Mouse (Mus musculus) cerebellum, adult 11 months (tissue): Measurements from ENCODE around the gene Zfp683.

ENCODE experiments used
- DNase-seq: peaks from one replicate; pipeline ENCODE4 v3.0.0; 2022

Gene Zfp683

DNA sequence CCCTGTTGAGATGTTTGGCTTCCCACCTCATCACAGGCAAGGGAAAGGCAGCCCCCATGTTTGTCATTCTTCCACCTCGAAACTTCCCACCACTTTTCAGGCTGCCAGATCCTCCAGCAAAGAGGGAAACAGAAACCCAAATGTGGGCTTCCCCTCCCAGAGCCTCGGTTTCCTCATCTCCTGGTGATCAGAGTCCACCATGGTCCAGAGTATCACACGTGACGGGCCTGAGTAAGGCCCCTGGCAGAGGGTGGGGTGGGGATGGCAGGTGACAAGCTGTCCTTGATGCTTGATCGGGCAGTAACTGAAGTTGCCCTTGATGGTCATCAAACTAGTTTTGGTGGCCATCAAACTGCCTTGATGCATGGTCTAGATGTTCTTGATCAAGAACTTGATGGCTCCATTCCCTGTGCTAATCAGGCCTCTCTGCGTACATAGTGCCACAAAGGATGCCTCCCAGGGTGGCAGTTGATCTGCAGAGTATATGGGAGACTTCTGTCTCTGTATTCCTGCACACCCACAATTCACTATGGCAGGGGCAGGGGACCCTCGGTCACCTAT is 40.4 kb downstream of the Zfp683 start:
- DNase-seq, result no peak

DNA sequence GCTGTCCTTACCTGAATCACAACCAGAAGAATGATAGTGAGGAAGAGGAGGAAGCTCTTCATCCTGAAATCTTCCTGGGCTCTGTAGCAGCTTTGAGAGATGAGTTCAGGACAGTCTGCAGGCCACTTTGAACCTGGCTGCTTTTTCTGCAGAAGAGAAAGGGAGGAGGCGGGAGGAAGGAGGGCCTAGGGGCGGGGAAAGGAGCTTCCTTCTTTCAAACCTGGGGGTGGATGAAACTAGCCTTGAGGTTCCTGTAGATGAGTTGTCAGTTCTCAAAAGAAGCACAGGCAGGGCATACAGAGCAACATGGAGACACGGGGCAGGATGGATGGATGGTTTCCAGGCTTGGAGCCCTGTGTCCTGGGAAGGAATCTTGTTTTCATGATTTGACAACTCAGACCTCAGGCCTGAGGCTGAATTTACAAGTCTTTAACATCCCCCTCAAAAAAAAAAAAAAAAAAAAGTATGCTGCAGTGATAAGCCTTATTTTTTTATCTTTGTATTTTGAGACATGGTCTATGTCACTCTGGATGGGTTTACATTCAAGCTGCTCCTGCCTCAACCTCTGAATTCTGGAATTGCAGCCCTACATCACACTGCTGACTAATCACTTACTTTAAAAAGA is 41.4 kb downstream of the Zfp683 start, which contains the start of gene Cd52:
TSS of gene Cd52 (minus strand) at position 160 of the 625 bp plus-strand sequence.
- no peak for DNase-seq

DNA sequence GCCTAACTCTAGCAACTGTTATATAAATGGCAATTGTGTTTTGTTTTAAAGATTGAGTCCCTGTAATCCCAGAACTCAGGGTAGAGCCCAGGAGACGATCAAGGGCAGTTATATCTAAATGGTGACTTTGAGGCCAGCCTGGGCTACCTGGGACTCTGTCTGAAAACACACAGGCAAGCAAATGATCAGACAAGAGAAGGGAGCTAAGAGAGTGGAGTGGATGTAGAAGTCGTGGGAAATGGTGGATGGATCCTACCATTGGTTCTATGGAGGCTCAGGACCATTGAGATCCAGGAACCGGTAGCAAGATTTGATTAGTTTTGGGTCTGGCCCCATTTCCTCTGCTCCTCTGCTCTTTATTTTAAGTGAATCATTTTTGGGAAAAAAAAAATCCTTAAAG is 42.5 kb downstream of the Zfp683 start:
- DNase-seq, result no peak

DNA sequence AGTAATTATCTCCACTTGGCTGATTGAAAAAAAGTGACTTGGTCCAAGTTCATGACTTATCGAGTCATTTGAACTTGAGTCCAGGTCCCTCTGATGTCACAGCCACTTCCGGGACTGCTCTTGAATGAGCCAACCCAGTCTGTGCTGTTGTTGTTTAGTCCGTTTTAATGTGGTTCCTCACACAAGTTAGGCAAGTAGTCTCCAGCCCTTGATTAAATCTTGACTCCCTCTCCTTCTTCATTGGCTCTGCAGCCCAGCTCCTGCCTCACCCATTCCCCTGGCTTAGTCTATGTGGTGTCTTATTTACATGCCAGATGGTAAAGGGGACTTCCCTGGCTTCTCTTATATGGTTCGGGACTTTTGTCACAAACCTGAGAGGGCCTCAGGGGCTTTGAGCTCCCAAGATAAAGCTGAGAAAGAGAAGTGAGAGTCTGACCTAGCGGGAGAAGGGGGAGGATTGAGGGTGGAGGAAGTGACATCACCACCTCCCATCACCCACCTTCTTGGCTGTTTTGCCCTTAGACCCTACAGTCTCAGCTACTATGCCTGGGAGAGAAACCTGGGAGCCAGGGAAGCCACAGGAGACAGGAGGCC is 43.5 kb downstream of the Zfp683 start:
- DNase-seq, result no peak

DNA sequence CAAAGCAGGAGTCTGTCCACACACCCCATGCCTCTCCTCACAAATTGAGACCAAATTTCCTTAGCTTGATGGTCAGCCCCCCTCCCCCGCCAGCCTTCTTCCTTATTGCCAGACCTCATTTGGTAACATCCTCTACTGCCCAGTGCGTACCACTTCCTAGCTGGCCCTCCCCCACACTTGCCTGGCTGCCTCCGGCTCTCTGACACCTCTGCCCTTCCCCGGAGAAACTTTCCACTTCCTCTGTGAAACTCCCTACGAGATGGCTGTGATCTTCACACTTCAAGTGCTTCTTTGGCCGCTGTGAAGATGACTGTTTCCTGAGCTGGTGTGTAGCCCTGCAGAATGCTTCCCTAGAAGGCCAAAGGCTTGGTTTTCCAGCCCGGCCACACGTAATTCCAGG is 45.0 kb downstream of the Zfp683 start:
- no peak for DNase-seq

DNA sequence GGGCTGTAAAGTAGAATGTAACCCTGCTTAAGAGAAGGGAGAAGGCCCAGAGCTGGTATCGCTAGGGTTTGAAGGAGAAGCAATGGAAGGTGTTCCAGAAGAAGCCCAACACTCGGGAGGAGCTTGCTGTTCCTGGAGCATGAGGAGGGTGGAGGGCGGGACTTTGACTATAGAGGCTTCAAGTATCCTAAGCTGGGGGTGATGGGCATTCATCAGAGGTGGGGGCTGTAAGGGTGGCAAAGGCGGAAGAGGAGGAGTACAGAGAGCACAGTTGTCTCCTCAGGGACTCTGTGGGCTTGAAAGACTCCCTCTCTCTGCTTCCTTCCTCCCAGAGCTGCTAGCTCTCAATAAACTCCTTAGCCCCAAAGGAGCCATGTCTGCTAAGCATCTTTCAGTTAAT is 46.6 kb downstream of the Zfp683 start:
- DNase-seq, result no peak

DNA sequence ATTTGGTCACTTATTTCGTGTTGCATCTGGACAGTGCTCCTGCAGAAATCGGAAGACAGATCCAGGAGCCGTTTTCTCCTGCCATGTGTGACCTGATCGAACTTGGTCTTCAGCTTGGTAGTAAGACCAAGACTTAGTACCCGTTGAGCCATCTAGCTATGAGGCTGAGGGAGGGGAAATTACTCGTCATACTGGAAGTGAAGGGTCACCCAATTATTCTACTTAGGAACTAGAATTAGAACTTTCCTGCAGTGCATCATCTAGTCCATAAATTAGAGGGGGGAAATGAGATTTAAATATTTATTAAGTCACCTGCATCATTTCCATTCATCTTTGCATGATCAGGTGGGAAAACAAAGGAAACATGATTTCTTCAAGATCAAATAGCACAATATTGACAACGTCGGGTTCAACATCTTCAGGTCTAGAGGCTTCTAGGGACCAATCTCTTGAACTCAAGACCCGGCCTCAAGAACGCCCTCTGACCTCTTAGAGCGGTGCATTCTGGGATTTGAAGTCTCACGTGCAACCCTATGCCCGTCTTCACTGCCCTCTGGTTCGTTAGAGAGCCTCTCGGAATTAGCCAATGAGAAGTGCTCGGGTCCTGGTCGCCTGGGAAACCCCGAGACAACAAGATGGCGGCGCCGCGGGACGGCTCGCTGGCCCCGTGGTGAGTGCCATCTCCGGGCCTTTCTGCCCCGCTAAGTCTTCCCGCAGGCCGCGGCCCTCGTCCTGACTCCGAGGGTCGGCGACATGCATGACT is 48.5 kb downstream of the Zfp683 start, which contains the start of gene Ubxn11:
TSS of gene Ubxn11 (plus strand) at position 592 of the 763 bp plus-strand sequence.
- peak; percentile 86 for DNase-seq

DNA sequence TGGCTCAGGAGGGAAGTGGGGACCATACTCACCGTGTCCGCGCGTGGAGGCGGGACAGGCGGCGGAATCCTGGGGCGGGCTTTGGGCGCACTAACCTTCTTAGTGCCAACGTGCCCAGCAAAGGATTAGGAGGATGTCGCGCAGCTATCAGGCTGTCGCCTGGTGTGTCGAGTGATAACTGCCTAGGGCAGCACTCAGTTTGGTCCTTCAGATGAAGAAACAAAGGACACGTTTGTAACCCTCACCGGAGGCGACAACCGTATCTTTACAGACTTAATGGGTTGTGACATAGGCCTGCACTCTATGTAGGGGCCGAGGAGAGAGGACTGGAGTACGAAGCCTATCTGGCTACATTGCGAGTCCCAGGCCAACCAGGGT is 49.1 kb downstream of the Zfp683 start:
- no peak for DNase-seq

DNA sequence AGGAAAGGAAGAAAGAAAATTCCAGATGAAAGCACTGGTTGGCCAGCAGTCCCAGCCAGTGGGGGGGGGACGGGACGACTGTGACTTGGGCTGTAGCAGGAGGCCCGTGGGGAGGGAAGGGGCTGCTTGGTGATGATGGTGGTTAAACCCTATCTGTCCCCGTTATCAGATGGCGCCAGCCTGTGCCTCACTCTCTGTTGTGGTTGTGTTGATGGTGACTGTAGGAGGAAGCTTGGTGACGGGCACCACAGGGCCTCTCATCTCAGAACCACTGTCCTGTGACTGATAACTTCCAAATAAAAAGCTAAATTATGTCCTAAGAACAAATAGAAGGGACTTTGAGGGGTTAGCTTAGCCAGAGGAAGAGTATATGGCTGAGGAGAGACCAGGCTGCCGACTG is 52.5 kb downstream of the Zfp683 start:
- no peak for DNase-seq

DNA sequence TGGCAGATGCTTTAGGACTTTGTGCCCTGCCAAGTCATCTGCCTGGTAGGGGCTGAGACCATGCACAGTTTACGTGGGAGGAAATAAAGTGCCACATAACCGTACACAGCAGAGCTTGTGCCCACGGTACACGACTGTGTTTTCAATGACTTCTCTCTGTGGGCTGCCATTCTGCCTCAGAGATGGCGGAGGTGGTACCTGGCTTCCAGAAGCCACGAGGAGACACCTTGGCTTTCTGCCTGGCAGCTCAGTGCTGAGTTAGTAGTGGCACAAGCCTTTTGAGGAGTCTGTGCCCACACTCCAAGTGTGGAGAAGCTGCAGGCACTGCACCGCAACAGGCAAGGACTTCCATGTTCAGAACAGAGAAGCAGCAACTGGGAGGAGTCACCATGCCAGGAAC is 54.1 kb downstream of the Zfp683 start:
- no peak for DNase-seq

DNA sequence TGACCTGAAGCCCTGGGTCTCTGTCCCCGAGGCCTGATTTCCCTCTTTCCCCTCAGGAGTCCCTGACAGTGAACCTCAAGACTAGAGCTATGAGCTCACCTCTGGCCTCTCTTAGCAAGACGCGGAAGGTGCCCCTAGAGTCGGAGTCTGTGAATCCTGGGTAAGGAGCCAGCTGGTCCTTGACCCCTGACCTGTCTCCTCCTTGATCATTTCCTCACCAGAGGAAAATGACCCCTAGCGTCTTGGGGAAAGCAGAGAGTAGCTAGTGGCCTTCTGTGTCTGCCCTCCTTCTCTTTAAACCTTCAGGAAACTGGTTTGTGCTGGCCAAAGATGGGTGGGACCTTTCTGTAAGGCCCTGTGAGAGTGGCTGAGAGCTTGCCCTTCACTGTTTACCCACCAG is 54.6 kb downstream of the Zfp683 start:
- DNase-seq, result no peak
